Mouse (Mus musculus): ENCODE results near the gene Slc35e3.

DNA sequence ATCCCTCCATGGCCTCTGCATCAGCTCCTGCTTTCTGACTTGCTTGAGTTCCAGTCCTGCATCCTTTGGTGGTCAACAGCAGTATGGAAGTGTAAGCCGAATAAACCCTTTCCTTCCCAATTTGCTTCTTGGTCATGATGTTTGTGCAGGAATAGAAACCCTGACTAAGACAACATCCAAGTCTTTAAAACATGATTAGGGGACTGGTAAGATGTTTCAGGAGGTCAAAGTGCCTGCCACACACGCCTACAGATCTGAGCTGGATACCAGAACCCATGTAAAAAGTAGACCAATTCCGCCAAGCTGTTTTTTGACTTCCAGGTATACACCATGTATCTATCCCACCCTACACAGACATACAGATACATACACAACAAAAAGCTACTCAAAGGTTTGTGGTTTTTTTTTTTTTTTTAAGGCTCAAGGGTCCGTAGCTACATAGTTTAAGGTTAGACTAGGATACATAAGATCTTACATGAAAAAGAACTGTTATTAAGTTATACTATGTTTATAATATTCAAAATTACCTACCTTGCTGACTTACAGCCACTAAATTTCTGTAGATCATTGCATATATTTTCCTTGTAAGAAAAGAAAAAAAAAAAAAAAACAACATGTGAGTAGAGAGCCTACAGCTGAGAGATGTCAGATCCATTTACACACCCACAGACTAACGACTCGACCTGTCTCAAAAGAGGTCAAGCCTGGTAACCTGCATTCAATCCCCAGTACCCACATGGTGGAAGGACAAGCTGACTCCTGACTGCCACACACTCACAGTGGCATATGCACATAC, 44.9 kb downstream of the Slc35e3 start:
- TF ChIP-seq POLR2A (IDR thresholded peaks at IDR 0.05; ENCODE audit: borderline replicate concordance, extremely low read depth, low read depth, low read length) (no peak), CTCF (IDR thresholded peaks at IDR 0.05; ENCODE audit: insufficient read depth, low read length) (no peak)
